In the genomic region with DNA sequence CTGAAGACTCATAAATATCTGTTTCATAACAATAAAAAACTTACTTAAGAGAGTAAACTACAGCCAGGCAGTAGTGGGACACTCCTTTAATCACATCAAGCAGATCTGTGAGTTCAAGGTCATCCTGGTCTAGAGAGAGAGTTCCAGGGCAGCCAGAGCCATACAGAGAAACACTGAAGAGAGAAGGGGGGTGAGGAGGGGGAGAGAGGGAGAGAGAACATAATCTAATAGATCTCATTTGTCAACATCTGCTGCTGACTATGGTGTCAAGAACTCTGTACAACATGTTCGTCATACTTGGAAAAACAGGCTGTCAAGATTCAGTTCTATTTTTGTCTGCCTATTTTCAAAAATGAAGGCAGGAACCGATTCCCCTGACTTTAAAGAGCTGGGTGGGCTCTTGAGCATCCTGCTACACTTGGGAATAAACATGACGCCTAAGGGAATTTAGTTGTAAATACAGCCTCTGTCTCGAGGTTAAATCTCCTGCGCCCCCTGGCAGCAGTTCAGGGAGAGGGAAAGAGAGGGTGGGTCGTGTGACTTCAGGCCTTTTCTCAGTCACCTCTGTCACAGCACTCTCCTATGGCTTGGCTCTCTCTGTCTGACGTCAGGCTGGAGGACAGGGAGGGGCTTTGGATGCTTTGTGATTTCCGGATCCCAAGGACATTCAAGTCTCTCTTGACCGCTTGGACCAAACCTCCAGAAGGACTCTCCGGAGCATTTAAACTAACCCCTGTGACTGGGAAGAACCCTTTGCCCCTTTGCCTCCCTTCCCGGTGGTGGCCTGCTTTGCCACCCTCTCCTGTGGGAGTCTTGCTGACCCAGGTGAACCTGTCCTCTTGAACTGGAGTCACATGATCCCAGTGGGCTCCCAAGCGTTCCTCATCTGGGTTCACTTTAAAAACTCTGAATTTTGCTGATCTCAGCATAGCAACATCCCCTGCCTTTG, we compare ENCODE assay signal across 9 mouse cellular contexts. TPM values are rescaled to one million over a fixed set of nuclear protein-coding genes. Genes with fewer than 3 reads are reported as not detected.
DNase-seq lines count a peak whose midpoint lies in the region; ATAC-seq and TF ChIP-seq lines count a peak whose summit lies in the region.
"Had no signal": no experiment of that assay in that cellular context is flagged by ENCODE, and none has a peak within 500 bp of the region (broad histone marks: within the 10 kb centered on the region; RNA-seq: fewer than 3 reads in every experiment).

No protein-coding gene starts in this region.

- H3K36me3 ChIP-seq in heart, embryonic 10.5 days = no peaks in the 10 kb centered on the region
- H3K36me3 ChIP-seq in kidney, adult 2 months (ENCODE audit: control insufficient read depth, insufficient read depth, low read length) = no peaks in the 10 kb centered on the region
- no peaks in the 10 kb centered on the region for H3K36me3 ChIP-seq in lung, embryonic 14.5 days (ENCODE audit: insufficient read depth)

- peak; percentile 52 for TF ChIP-seq CTCF in kidney, adult 2 months (conservative IDR thresholded peaks at IDR 0.05; ENCODE audit: insufficient read depth, insufficient read length, low read depth, low read length)
- peak; percentile 75 for TF ChIP-seq CTCF in lung, embryonic 14.5 days (IDR thresholded peaks at IDR 0.05; ENCODE audit: low read depth)

- TF ChIP-seq POLR2A in kidney, adult 2 months (IDR thresholded peaks at IDR 0.05; ENCODE audit: low read depth, low read length) = no peak

- peak overlapping the region; percentile 43 for H3K4me3 ChIP-seq in heart, embryonic 10.5 days
- no peak overlapping the region for H3K4me3 ChIP-seq in kidney, adult 2 months (ENCODE audit: insufficient read depth, low read depth, low read length)
- H3K4me3 ChIP-seq in lung, embryonic 14.5 days (ENCODE audit: low read depth, low read length) = no peak overlapping the region; the same call in 1 of the 2 replicates
- H3K4me3 ChIP-seq: megakaryocyte, embryonic 14.5 days had no signal

- H3K9ac ChIP-seq in lung, embryonic 14.5 days = no peak overlapping the region

- ATAC-seq in common myeloid progenitor, adult 5-6 weeks (replicated peaks; ENCODE audit: low read depth, poor library complexity, severe bottlenecking) = peak; percentile 71
- peak; percentile 93 for ATAC-seq in lung, embryonic 14.5 days (ENCODE audit: insufficient read depth)
- no peak for ATAC-seq in activated CD4-positive, CD25-positive, alpha-beta regulatory T cell, adult 4 months

- 6% methylated on average over 12 of the region's 12 CpGs for WGBS in heart, embryonic 10.5 days
- WGBS in kidney, adult 2 months = 5% methylated on average over 12 of the region's 12 CpGs
- 2% methylated on average over 12 of the region's 12 CpGs for WGBS in lung, embryonic 14.5 days

- H3K27me3 ChIP-seq in heart, embryonic 10.5 days (ENCODE audit: insufficient read depth, poor library complexity, severe bottlenecking) = no peaks in the 10 kb centered on the region
- no peaks in the 10 kb centered on the region for H3K27me3 ChIP-seq in kidney, adult 2 months (replicated peaks; ENCODE audit: control insufficient read depth, insufficient read depth, low read length)
- no peaks in the 10 kb centered on the region for H3K27me3 ChIP-seq in lung, embryonic 14.5 days (ENCODE audit: insufficient read depth, low read length)

- H3K9me3 ChIP-seq in heart, embryonic 10.5 days = no peaks in the 10 kb centered on the region
- no peaks in the 10 kb centered on the region for H3K9me3 ChIP-seq in lung, embryonic 14.5 days (ENCODE audit: low read depth, low read length)

- peak; percentile 38 to 57 for DNase-seq in right cerebral cortex, postnatal 10 days (ENCODE audit: low spot score in 2 of 2)
- DNase-seq in right cerebral cortex, postnatal 36 days (ENCODE audit: low spot score in 2 of 2) = no peak
- DNase-seq in heart, embryonic 10.5 days (ENCODE audit: low spot score) = peak; percentile 83
- DNase-seq in kidney, adult 2 months = peak; percentile 92
- DNase-seq in lung, embryonic 14.5 days = peak; percentile 86
- peak; percentile 55 for DNase-seq in ovary, postnatal 36 days (ENCODE audit: low spot score)

- peak overlapping the region; percentile 81 for H3K27ac ChIP-seq in heart, embryonic 10.5 days
- peak overlapping the region; percentile 2; the same call in 1 of the 2 replicates for H3K27ac ChIP-seq in kidney, adult 2 months (ENCODE audit: insufficient read depth, low read depth, low read length)
- H3K27ac ChIP-seq in lung, embryonic 14.5 days (ENCODE audit: low read depth) = no peak overlapping the region

- H3K4me1 ChIP-seq in heart, embryonic 10.5 days = peaks cover 9% of the 10 kb centered on the region
- no peaks in the 10 kb centered on the region; the same call in 1 of the 2 replicates for H3K4me1 ChIP-seq in kidney, adult 2 months (ENCODE audit: control insufficient read depth, insufficient read depth, low read length)
- no peaks in the 10 kb centered on the region for H3K4me1 ChIP-seq in lung, embryonic 14.5 days (ENCODE audit: insufficient read depth)

- peak overlapping the region; percentile 47 for H3K4me2 ChIP-seq in lung, embryonic 14.5 days

RNA-seq across cellular contexts. Expression of gene Cryl1, which starts 9.0 kb away (rescaled TPM):
- 11.8 and 12.1 TPM in 2 replicates for total RNA-seq in common myeloid progenitor, adult 5-6 weeks (2017)
- 8.9 and 9.7 TPM in 2 replicates for polyA plus RNA-seq in heart, embryonic 10.5 days (2016; fragmentation: Nextera tagmentation; extraction: Ambion mirVana)
- 577 and 580 TPM in 2 replicates for polyA plus RNA-seq in kidney, adult 2 months (2012; rRNA removed)
- polyA plus RNA-seq in lung, embryonic 14.5 days (2014; fragmentation: Nextera tagmentation; extraction: Ambion mirVana) = 21.3 and 22.2 TPM in 2 replicates
- 10 to 100 TPM; 17.2 to 17.6 TPM for polyA plus RNA-seq in activated CD4-positive, CD25-positive, alpha-beta regulatory T cell, adult 4 months (2017; shearing (Covaris generic))

RNA-seq across cellular contexts. Expression of gene Ift88, which starts 16.5 kb away (rescaled TPM):
- total RNA-seq in common myeloid progenitor, adult 5-6 weeks (2017) = 12.4 and 13.3 TPM in 2 replicates
- 5.0 and 6.3 TPM in 2 replicates for polyA plus RNA-seq in heart, embryonic 10.5 days (2016; fragmentation: Nextera tagmentation; extraction: Ambion mirVana)
- polyA plus RNA-seq in kidney, adult 2 months (2012; rRNA removed) = 5.9 and 6.7 TPM in 2 replicates
- polyA plus RNA-seq in lung, embryonic 14.5 days (2014; fragmentation: Nextera tagmentation; extraction: Ambion mirVana) = 15.0 and 16.0 TPM in 2 replicates
- polyA plus RNA-seq in activated CD4-positive, CD25-positive, alpha-beta regulatory T cell, adult 4 months (2017; shearing (Covaris generic)) = 1 to 10 TPM; 2.8 to 3.0 TPM

Comparison
In these comparisons a context has a peak if more than half of its experiments do, and no peak if none do; other contexts are left out.
1. DNase-seq: peak in right cerebral cortex, postnatal 10 days (2 of 2), heart, embryonic 10.5 days (single experiment), kidney, adult 2 months (single experiment), lung, embryonic 14.5 days (single experiment) and ovary, postnatal 36 days (single experiment); none in right cerebral cortex, postnatal 36 days (0 of 2).
2. RNA of gene Cryl1, which starts 9.0 kb away (polyA plus RNA-seq): 577 to 580 TPM in kidney, adult 2 months; 21.3 to 22.2 TPM in lung, embryonic 14.5 days, 17.2 to 17.6 TPM in activated CD4-positive, CD25-positive, alpha-beta regulatory T cell, adult 4 months and 8.9 to 9.7 TPM in heart, embryonic 10.5 days; every median in the first group is over 10 times any median in the second.